Mouse (Mus musculus): Measurements from ENCODE around the gene Rassf1.

The Rassf1 gene

GRCm38 (mm10) chr9:107551117-107551889, at the start of gene Rassf1:
Rassf1 (plus strand) TSS chr9:107551555.
- no peak for DNase-seq (ENCODE audit: low read depth, low spot score)

GRCm38 (mm10) chr9:107502131-107502846, 49.1 kb upstream of the Rassf1 start:
- DNase-seq (ENCODE audit: low read depth, low spot score) = no peak

- DNase-seq (ENCODE audit: low read depth, low spot score) = no peak
Measured at GRCm38 (mm10) chr9:107504662-107505537, 46.5 kb upstream of the Rassf1 start.

- no peak for DNase-seq (ENCODE audit: low read depth, low spot score)
Measured at GRCm38 (mm10) chr9:107508266-107508665, 43.1 kb upstream of the Rassf1 start.

- no peak for DNase-seq (ENCODE audit: low read depth, low spot score)
Measured at GRCm38 (mm10) chr9:107510384-107511100, 40.8 kb upstream of the Rassf1 start.

- no peak for DNase-seq (ENCODE audit: low read depth, low spot score)
Measured at GRCm38 (mm10) chr9:107511436-107511835, 39.9 kb upstream of the Rassf1 start.

GRCm38 (mm10) chr9:107512326-107512725, 39.0 kb upstream of the Rassf1 start:
- no peak for DNase-seq (ENCODE audit: low read depth, low spot score)

- DNase-seq (ENCODE audit: low read depth, low spot score) = peak; percentile 57
Measured at GRCm38 (mm10) chr9:107514303-107514955, 36.9 kb upstream of the Rassf1 start.

GRCm38 (mm10) chr9:107520331-107520730, 31.0 kb upstream of the Rassf1 start:
- DNase-seq (ENCODE audit: low read depth, low spot score) = no peak

- no peak for DNase-seq (ENCODE audit: low read depth, low spot score)
Measured at GRCm38 (mm10) chr9:107521190-107521589, 30.2 kb upstream of the Rassf1 start.

- DNase-seq (ENCODE audit: low read depth, low spot score) = no peak
Measured at GRCm38 (mm10) chr9:107521711-107522399, 29.5 kb upstream of the Rassf1 start.

- no peak for DNase-seq (ENCODE audit: low read depth, low spot score)
Measured at GRCm38 (mm10) chr9:107522400-107522711, 29.0 kb upstream of the Rassf1 start.

GRCm38 (mm10) chr9:107526198-107527026, 24.9 kb upstream of the Rassf1 start:
- no peak for DNase-seq (ENCODE audit: low read depth, low spot score)

- peak; percentile 96 for DNase-seq (ENCODE audit: low read depth, low spot score)
Measured at GRCm38 (mm10) chr9:107533791-107534407, 17.5 kb upstream of the Rassf1 start, which contains the start of gene Tmem115. Tmem115 (plus strand) TSS chr9:107533945.

GRCm38 (mm10) chr9:107534408-107535202, 16.8 kb upstream of the Rassf1 start:
- no peak for DNase-seq (ENCODE audit: low read depth, low spot score)

GRCm38 (mm10) chr9:107538231-107538630, 13.1 kb upstream of the Rassf1 start:
- no peak for DNase-seq (ENCODE audit: low read depth, low spot score)

GRCm38 (mm10) chr9:107538711-107539110, 12.6 kb upstream of the Rassf1 start:
- DNase-seq (ENCODE audit: low read depth, low spot score) = no peak

GRCm38 (mm10) chr9:107539940-107540339, 11.4 kb upstream of the Rassf1 start:
- no peak for DNase-seq (ENCODE audit: low read depth, low spot score)

All from skeletal muscle tissue, adult 2 months (tissue).